Mouse (Mus musculus): ENCODE measurements around the gene 4930402F06Rik. TPM values are rescaled to one million over a fixed set of nuclear protein-coding genes. Genes with fewer than 3 reads are reported as not detected.

The 4930402F06Rik gene
- total RNA-seq, 2 experiments from 2014 or later: not detected

GRCm38 (mm10) chr2:35419671-35420070, 22.7 kb upstream of the 4930402F06Rik start:
- no peak for ATAC-seq (replicated peaks; ENCODE audit: poor library complexity, severe bottlenecking)

GRCm38 (mm10) chr2:35419243-35419642, 22.3 kb upstream of the 4930402F06Rik start:
- ATAC-seq (replicated peaks; ENCODE audit: poor library complexity, severe bottlenecking): no peak

- ATAC-seq (replicated peaks; ENCODE audit: poor library complexity, severe bottlenecking): peak; percentile 16; the same call in 1 of the 2 replicates
Observed at GRCm38 (mm10) chr2:35417231-35417630, 20.3 kb upstream of the 4930402F06Rik start.

GRCm38 (mm10) chr2:35416473-35416872, 19.5 kb upstream of the 4930402F06Rik start:
- peak; percentile 49 for ATAC-seq (replicated peaks; ENCODE audit: poor library complexity, severe bottlenecking)

- no peak for ATAC-seq (replicated peaks; ENCODE audit: poor library complexity, severe bottlenecking)
Observed at GRCm38 (mm10) chr2:35412810-35413209, 15.8 kb upstream of the 4930402F06Rik start.

GRCm38 (mm10) chr2:35412246-35412645, 15.3 kb upstream of the 4930402F06Rik start:
- ATAC-seq (replicated peaks; ENCODE audit: poor library complexity, severe bottlenecking): no peak

- no peak for ATAC-seq (replicated peaks; ENCODE audit: poor library complexity, severe bottlenecking)
Observed at GRCm38 (mm10) chr2:35411640-35412190, 14.7 kb upstream of the 4930402F06Rik start.

- ATAC-seq (replicated peaks; ENCODE audit: poor library complexity, severe bottlenecking): no peak
Observed at GRCm38 (mm10) chr2:35409466-35409865, 12.5 kb upstream of the 4930402F06Rik start.

GRCm38 (mm10) chr2:35408409-35409110, 11.6 kb upstream of the 4930402F06Rik start:
- no peak for ATAC-seq (replicated peaks; ENCODE audit: poor library complexity, severe bottlenecking)

- ATAC-seq (replicated peaks; ENCODE audit: poor library complexity, severe bottlenecking): no peak
Observed at GRCm38 (mm10) chr2:35407878-35408277, 10.9 kb upstream of the 4930402F06Rik start.

- no peak for ATAC-seq (replicated peaks; ENCODE audit: poor library complexity, severe bottlenecking)
Observed at GRCm38 (mm10) chr2:35407266-35407665, 10.3 kb upstream of the 4930402F06Rik start.

GRCm38 (mm10) chr2:35406611-35407010, 9.6 kb upstream of the 4930402F06Rik start:
- no peak for ATAC-seq (replicated peaks; ENCODE audit: poor library complexity, severe bottlenecking)

GRCm38 (mm10) chr2:35402391-35402790, 5.4 kb upstream of the 4930402F06Rik start:
- no peak for ATAC-seq (replicated peaks; ENCODE audit: poor library complexity, severe bottlenecking)

- ATAC-seq (replicated peaks; ENCODE audit: poor library complexity, severe bottlenecking): no peak
Observed at GRCm38 (mm10) chr2:35400739-35401138, 3.8 kb upstream of the 4930402F06Rik start.

GRCm38 (mm10) chr2:35398184-35398828, 1.3 kb upstream of the 4930402F06Rik start:
- no peak for ATAC-seq (replicated peaks; ENCODE audit: poor library complexity, severe bottlenecking)

- ATAC-seq (replicated peaks; ENCODE audit: poor library complexity, severe bottlenecking): peak; percentile 80
Observed at GRCm38 (mm10) chr2:35397590-35398173, 707 bp upstream of the 4930402F06Rik start.

- no peak for ATAC-seq (replicated peaks; ENCODE audit: poor library complexity, severe bottlenecking)
Observed at GRCm38 (mm10) chr2:35385441-35385871, 11.5 kb downstream of the 4930402F06Rik start.

- ATAC-seq (replicated peaks; ENCODE audit: poor library complexity, severe bottlenecking): no peak
Observed at GRCm38 (mm10) chr2:35379306-35379705, 17.7 kb downstream of the 4930402F06Rik start.

- no peak for ATAC-seq (replicated peaks; ENCODE audit: poor library complexity, severe bottlenecking)
Observed at GRCm38 (mm10) chr2:35377600-35377999, 19.4 kb downstream of the 4930402F06Rik start.

- peak; percentile 61; the same call in 1 of the 2 replicates for ATAC-seq (replicated peaks; ENCODE audit: poor library complexity, severe bottlenecking)
Observed at GRCm38 (mm10) chr2:35373003-35373402, 24.0 kb downstream of the 4930402F06Rik start.

- no peak for ATAC-seq (replicated peaks; ENCODE audit: poor library complexity, severe bottlenecking)
Observed at GRCm38 (mm10) chr2:35370686-35371085, 26.3 kb downstream of the 4930402F06Rik start.
